Mouse (Mus musculus): ENCODE measurements around the gene Cyb5b. TPM values are rescaled to one million over a fixed set of nuclear protein-coding genes. Genes with fewer than 3 reads are reported as not detected.

The Cyb5b gene
- polyA plus RNA-seq, 1 experiment from 2014 or later: 60.9 TPM

DNA sequence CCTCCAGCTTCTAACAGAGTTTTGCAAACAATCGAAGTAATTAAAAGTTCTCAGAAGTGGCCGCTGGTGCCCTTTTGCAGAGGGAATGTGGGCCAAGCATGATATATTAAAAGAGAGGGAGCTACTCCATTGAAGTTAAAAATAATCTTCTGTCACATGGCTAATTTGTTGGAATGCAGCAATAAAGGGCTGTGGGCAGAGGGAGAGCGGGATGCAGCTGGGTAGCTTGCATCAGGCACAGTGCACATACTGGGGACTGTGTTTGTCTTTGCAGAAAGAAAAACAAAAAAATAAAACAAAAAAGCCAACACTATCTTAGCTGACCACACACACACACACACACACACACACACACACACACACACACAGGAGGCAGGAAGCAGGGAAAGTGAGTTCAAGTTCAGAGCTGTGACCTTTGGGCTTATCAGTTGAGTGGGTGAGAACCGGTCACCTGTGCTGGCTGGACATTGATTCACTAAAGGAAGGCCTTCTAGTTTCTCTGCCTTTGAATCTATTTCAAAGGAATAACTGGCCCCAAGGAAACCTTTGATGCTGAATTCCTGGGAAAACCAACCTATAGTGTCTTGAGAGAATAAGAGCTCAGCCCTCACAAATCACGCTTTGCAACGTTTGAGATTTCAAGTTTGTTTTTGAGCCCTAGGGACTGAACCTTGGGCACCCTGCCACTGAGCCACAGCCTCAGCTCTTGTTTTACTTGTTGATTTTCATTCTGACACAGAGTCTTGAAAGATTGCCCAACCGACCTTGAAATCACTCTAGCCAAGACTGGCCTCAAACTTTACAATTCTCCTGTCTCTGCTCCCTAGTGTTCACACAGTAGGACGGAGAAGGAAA, 21.0 kb upstream of the Cyb5b start:
- no peak for DNase-seq (ENCODE audit: low spot score)

- DNase-seq (ENCODE audit: low spot score): no peak
Observed at GRCm38 (mm10) chr8:107130028-107130427, 20.4 kb upstream of the Cyb5b start.

GRCm38 (mm10) chr8:107132581-107133491, 17.6 kb upstream of the Cyb5b start:
- DNase-seq (ENCODE audit: low spot score): no peak

GRCm38 (mm10) chr8:107133881-107134280, 16.6 kb upstream of the Cyb5b start:
- no peak for DNase-seq (ENCODE audit: low spot score)

DNA sequence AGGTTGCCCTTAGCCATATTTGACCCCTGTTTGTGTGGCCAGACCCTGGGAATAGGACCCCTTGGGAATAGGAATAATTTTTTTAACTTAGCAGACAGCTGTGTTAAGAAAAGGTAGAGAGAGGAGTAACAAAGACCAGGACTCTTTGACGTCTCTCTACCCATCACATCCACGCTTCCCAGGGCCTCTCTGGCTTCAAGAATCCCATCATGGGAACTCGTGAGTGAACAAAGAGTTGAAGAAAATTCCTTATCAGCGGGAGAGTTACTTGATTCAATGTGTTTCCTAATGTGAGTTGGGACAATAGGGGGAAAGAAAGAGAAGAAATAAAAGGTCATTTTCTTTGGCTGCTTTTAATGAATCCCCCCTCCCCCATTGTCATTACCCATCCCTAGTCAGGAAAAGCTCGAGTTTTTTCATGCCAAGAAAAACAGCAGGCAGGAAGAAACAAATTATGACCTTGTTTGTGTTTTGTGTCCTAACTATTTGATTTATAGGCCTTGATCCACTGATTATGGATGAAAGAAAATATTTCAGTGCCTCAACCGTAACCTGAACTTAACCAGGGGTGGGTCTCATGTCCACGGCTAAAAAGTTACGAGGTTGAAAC, 14.3 kb upstream of the Cyb5b start:
- DNase-seq (ENCODE audit: low spot score): no peak

DNA sequence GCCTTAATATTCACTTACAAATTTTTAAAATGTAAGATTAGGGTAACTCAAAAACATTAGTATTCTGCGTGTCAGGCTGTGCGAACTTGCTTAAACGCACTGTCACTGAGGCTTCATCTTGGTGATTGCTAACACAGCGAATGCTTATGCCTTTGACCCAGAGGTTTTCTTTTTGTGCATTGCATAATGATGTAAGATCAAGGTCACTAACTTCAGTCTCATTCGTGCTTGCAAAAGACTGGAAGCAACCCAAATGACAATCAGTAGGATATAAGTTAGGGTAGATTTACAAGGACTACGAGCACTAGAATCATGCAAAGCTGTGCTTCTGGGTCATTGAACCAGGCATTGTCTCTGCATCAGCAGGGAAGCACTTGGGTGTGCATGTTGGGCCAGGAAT, 12.8 kb upstream of the Cyb5b start:
- DNase-seq (ENCODE audit: low spot score): no peak

GRCm38 (mm10) chr8:107138338-107138737, 12.1 kb upstream of the Cyb5b start:
- DNase-seq (ENCODE audit: low spot score): no peak

- DNase-seq (ENCODE audit: low spot score): peak; percentile 77
Observed at GRCm38 (mm10) chr8:107139704-107140470, 10.6 kb upstream of the Cyb5b start.

- no peak for DNase-seq (ENCODE audit: low spot score)
Observed at GRCm38 (mm10) chr8:107142539-107142938, 7.9 kb upstream of the Cyb5b start.

DNA sequence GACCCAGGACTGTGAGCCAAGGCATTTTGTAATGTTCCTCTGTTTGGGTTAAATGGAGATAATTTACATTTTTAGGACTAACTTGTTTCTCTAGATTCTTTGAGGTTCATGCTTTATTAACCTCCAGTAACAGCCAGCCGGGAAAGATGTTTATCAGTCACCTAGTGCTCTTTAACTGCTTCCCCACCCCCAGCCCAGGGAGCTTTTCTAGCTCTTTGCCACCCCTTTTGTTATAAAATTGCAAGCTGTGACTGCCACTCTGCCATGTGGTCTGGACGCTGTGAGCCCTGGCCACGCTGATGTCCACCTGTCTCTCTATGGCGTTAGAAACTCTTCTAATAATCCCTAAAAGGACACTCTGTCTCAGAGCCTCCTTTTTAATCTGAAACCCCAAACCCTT, 6.9 kb upstream of the Cyb5b start:
- DNase-seq (ENCODE audit: low spot score): no peak

GRCm38 (mm10) chr8:107146186-107146585, 4.3 kb upstream of the Cyb5b start:
- no peak for DNase-seq (ENCODE audit: low spot score)

- DNase-seq (ENCODE audit: low spot score): no peak
Observed at GRCm38 (mm10) chr8:107148802-107149201, 1.6 kb upstream of the Cyb5b start.

DNA sequence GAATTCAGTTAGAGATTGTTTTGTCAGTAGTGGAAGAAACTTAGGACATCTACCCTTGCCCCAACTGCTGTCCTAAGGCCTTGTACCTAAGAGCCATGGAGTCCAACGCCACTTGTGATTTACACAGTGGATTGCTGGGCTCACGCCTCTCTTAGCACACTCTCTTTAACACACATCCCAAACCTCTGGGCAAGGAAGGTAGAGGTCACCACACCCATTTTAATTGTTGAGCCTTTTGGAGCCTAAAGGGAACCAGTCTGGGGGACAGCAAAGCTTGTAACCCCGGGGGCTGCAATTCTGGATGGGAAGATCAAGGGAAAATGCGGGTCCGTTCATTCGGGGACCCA, 410 bp upstream of the Cyb5b start:
- no peak for DNase-seq (ENCODE audit: low spot score)

GRCm38 (mm10) chr8:107151212-107151920, 926 bp downstream of the Cyb5b start:
- peak; percentile 7 for DNase-seq (ENCODE audit: low spot score)

DNA sequence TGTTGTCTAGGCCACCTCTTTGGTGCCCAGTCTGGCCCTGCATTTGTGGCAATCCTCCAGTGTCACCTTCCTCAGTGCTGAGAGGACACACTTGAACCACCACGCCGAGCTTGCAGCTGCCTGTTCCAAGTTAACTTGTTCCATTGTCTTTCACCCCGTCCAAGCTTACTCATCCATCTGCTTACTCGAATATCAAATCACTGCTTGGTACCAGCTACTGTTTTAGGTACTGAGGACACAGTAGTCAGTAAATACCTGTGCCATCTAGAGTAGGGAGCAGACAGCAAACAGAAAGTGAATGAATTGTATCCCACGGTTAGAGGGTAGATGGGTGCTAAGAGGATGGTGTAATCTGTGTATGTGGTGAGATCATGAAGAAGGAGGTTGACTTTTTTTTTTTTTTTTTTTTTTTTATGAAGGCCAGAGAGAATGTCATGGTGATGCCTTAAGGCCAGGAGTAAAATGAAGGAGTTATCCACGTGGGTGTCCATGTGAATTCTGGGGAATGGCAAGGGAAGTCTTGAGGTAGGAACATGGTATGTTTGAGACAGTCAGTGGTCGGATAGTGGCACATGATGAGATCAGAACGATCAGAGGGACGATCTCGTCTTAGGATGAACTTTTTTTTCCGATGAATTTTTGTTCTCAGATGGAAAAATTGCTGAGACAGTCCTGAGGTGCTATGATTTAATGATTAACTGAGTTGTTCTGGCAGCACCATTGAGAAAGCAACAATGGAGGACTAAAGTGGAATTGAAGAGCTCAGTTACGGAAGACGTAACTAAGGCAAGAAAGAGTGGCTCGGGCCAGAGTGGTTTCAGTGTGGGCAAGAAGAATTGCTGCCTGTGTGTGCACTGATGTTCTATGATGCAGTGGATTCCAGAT, 3.1 kb downstream of the Cyb5b start:
- DNase-seq (ENCODE audit: low spot score): no peak

GRCm38 (mm10) chr8:107156816-107157215, 6.4 kb downstream of the Cyb5b start:
- no peak for DNase-seq (ENCODE audit: low spot score)

DNA sequence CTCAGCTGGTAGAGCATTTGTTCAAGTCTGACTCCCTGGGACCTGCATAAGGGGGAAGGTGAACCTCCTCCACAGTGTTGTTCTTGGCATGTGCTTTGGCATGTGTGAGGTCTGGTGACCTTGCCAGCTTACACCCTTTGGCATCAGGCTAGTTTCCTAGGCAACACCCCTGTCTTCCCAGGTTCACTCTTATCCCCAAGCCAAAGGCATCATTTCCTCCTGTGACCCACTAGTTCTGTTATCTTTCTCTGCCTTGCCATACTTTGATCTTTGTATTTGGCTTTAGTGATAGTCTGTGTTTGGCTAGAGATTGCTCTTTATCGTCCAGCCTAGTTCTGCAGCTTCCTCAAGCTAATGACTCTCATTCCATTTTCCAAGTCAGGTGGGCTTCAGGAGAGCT, 7.4 kb downstream of the Cyb5b start:
- no peak for DNase-seq (ENCODE audit: low spot score)

- no peak for DNase-seq (ENCODE audit: low spot score)
Observed at GRCm38 (mm10) chr8:107158890-107159289, 8.4 kb downstream of the Cyb5b start.

GRCm38 (mm10) chr8:107164251-107164773, 13.9 kb downstream of the Cyb5b start:
- DNase-seq (ENCODE audit: low spot score): peak; percentile 85

Data from thymus, postnatal 0 days (tissue).